Mouse (Mus musculus): ENCODE data around the gene Slc12a1.

Slc12a1 gene

GRCm38 (mm10) chr2:125211831-125212510 is 59.7 kb downstream of the Slc12a1 start:
- DNase-seq: no peak

GRCm38 (mm10) chr2:125214592-125214991 is 62.3 kb downstream of the Slc12a1 start:
- peak in 1 of 2 experiments; percentile 62 for DNase-seq

GRCm38 (mm10) chr2:125217286-125217685 is 65.0 kb downstream of the Slc12a1 start:
- no peak for DNase-seq

DNA sequence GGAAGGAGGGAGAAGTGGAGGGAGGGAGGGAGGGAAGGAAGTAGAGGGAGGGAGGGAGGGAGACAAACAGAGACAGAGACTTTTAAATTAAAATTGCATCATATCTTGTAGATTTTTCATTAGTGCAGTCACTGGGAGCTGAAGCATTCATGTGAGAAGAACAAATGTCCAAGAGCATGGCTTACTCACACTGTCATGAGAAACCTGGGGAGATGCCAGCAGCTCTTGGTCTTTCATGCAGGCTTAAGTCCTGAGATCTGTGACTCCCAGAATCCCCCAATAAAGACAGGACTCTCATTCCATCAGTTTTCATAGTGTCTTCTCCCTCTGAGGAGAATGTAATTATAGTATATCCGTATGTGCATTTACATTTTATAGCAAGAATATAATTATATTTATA is 66.3 kb downstream of the Slc12a1 start:
- no peak for DNase-seq

- DNase-seq: no peak
Observed at GRCm38 (mm10) chr2:125219268-125219667, 67.0 kb downstream of the Slc12a1 start.

DNA sequence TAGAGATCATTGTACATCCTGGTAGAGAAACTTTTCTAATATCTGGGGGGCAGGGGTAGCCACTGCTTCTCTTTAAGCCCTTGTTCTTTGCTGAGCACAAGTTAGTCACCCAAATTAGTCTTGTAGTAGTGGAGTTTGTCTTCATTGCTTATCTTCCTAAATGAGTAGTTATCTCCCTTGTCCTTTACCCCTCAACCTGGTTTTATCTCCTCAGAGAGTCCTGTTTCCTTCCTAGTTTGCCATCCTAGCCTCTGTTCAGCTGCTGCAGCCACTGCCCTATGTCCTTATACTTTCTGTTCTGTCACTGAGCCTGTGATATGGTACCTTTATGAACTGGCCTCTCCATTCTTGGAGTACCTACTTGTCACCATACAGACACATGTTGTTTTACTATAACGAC is 69.4 kb downstream of the Slc12a1 start:
- no peak for DNase-seq

DNA sequence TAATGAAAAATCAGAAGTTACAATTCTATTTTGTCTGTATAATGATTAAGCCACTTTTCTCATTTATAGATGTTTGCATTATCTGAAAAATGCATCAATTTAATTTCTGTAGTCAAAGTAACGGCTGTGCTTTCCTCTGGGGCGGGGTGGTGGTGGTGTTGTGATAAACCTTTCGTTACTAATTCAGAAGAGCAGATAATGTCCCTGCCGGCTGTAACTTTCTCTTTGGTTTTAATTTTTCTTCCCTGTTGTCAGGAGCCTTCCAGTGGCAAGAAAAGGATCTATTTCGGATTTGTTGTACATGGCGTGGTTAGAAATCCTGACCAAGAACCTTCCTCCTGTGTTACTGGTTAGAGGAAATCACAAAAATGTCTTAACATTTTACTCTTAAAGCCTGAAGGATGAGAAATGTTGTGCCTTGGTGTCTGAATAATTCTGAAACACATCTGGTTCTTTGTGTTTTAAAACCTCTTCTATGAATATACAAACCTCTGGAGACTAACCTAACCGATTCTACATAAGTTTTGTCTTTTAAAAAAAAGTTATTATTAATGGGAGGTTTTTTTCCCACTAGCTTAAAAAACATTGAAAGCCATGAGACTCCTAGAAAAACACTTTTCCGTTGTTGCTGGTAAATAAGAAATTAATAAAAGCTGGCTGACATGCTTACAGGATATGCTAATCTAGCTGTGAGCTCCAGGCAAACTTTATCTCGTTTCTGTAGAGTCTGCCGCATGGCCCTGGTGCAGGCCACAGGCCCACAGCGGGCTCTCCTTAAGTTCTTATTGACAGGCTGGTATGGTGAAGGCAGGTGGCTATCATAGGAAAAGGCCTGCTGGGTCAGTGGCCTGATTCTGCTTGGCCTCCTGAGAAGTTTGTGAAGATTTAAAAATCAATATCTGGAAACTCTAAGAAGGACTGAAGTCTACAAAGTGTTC is 76.4 kb downstream of the Slc12a1 start:
- DNase-seq: no peak

- DNase-seq: no peak
Observed at GRCm38 (mm10) chr2:125232183-125232582, 79.9 kb downstream of the Slc12a1 start.

GRCm38 (mm10) chr2:125233537-125233936 is 81.2 kb downstream of the Slc12a1 start:
- DNase-seq: no peak

- no peak for DNase-seq
Observed at GRCm38 (mm10) chr2:125234049-125234448, 81.7 kb downstream of the Slc12a1 start.

DNA sequence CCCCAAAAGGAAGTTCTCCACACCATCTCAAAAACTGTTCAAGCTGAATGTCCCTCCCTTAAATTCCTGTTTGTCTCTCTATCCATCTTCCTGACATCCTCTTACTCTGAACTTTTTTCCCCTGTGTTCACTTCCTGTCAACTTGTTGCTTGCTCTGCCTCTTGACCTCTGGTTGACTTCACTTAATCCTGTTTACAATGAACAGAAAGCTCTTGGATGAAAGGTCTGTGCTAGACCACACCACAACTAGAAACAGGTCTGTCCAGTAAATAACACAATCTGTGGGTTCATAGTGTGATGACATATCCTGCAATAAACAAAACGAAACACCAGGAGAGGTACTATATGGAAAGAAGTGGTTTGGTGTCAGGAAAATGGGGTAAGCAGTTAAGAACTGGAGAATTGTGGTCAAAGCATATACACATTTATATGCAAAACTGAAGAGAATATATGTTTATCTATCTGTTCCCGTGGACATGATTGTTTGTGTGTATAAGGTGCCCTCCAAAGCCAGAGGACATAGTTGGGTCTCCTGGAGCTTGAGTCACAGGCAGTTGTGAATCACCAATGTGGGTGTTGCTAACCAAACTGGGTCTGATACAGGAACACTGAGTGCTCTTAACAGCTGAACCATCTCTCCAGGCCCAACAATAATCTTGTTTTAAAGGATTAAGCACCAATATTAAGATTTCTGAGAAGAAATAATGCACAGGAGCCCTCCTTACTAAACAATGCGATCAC is 93.4 kb downstream of the Slc12a1 start:
- no peak for DNase-seq

- no peak for DNase-seq
Observed at GRCm38 (mm10) chr2:125246669-125247068, 94.4 kb downstream of the Slc12a1 start.

- peak; percentile 90 to 96 for DNase-seq
Observed at GRCm38 (mm10) chr2:125247108-125247961, 95.0 kb downstream of the Slc12a1 start, which contains the start of gene Dut. Gene Dut (plus strand): TSS chr2:125247190.

- DNase-seq: no peak
Observed at GRCm38 (mm10) chr2:125247962-125248235, 95.6 kb downstream of the Slc12a1 start.

GRCm38 (mm10) chr2:125248256-125248655 is 96.0 kb downstream of the Slc12a1 start:
- no peak for DNase-seq

DNA sequence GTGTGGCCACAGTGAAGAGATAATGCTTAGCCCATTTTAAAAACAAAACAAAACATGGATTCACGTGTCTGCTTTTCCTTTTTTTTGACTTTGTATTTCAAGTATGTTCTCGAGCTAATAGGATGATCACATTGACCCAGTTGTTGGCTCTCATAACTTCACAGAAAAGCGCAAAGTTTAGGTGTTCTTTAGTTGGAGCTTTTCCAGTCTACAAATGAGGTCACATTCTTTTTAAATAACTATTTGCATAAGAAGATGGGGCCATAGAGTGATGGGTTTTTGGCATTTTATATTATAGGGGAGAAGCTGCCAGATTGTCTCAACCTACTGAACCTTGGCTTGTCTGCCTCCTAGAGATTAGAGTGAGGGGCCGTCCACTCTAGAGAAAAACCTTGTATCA is 97.0 kb downstream of the Slc12a1 start:
- no peak for DNase-seq

- DNase-seq: no peak
Observed at GRCm38 (mm10) chr2:125249874-125250273, 97.6 kb downstream of the Slc12a1 start.

DNA sequence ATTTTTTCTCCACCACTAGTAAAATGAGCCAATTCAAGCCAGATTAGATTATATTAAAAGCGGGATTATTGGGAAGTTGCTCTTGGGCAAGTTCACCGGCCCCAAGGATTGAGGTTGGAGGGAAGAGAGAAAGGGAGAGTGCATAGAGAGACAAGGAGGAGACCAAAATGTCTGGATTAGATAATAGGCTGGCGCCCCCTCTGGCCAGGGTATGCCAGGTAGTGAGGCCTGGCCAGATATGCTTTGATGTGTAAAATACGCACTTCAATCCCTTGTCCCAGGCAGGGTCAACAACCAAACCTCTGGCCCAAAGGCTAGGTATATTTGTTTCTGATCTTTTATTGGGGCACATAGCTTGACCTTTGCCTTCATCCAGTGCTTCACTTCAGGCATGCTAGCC is 99.5 kb downstream of the Slc12a1 start:
- DNase-seq: peak in 1 of 2 experiments; percentile 14

- peak in 1 of 2 experiments; percentile 54 for DNase-seq
Observed at GRCm38 (mm10) chr2:125252275-125252674, 100.0 kb downstream of the Slc12a1 start.

DNA sequence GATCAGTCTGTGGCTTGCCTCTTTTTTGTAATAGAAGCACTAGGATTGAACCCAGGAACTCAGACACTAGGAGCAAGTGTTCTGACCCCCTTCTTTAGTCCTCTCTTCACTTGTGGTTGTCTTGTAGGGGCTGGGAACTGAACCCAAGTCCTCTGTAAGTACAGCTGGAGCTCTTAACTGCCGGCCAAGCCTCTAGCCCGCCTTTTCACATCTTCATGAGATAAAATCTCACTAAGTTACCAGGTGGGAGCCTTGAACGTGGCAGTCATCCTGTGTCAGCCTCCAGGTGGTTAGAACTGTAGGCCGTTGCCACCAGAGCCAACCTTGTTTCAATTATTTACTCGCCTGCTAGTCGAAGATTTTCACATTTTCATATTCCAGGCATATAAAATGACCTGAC is 101.4 kb downstream of the Slc12a1 start:
- no peak for DNase-seq

GRCm38 (mm10) chr2:125254630-125255029 is 102.3 kb downstream of the Slc12a1 start:
- no peak for DNase-seq

DNA sequence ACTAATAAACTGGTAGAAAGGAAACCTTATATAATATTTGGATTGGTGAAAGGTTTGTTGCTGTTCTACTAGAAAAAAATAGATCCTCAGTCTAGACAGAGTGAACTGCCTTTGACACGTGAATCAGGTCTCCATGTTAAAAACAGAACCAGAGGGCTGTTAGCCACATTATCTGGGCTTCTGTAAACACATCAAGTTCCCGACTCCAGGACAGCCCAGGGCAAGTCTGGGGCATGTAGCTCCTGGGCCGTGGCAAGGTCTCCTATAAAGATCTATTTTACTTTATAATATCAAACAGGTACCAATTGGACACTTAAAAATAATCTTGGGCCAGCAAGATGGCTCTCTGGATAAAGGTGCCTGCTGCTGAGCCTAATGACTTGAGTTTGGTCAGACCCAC is 103.6 kb downstream of the Slc12a1 start:
- DNase-seq: no peak
